Mouse (Mus musculus) embryonic facial prominence, embryonic 13.5 days (tissue): ENCODE data around the gene Tnfrsf25. TPM values are rescaled to one million over a fixed set of nuclear protein-coding genes. Genes with fewer than 3 reads are reported as not detected.

Source experiments
- ATAC-seq: fragments of 200-750 bp; cut with Nextera tagmentation; 2 replicates; pipeline ENCODE4 v1.8.0; 2017; ENCODE audit warnings: low read depth; ENCODE audit not compliant: insufficient number of reproducible peaks, insufficient read depth, low FRiP score, low TSS enrichment
- H3K27ac ChIP-seq: fragments of 300-500 bp; sonication (generic); 2 replicates; pipeline ENCODE4 v1.5.1; 2015; ENCODE audit warnings: moderate library complexity, mild to moderate bottlenecking, inconsistent platforms
- H3K27me3 ChIP-seq: fragments of 300-500 bp; sonication (generic); 2 replicates; pipeline ENCODE4 v1.6.1; 2015; ENCODE audit warnings: mild to moderate bottlenecking, inconsistent platforms
- H3K36me3 ChIP-seq: fragments of 300-500 bp; sonication (generic); 2 replicates; pipeline ENCODE4 v1.6.1; 2015; ENCODE audit warnings: mild to moderate bottlenecking, inconsistent platforms
- H3K4me1 ChIP-seq: fragments of 300-500 bp; sonication (generic); 2 replicates; pipeline ENCODE4 v1.6.1; 2015; ENCODE audit warnings: inconsistent platforms
- H3K4me2 ChIP-seq: fragments of 300-500 bp; sonication (generic); 2 replicates; pipeline ENCODE4 v1.6.1; 2015; ENCODE audit warnings: moderate library complexity, mild to moderate bottlenecking, inconsistent platforms
- H3K4me3 ChIP-seq: fragments of 300-500 bp; sonication (generic); 2 replicates; pipeline ENCODE4 v1.5.1; 2015; ENCODE audit warnings: mild to moderate bottlenecking, inconsistent platforms
- H3K9ac ChIP-seq: fragments of 300-500 bp; sonication (generic); 2 replicates; pipeline ENCODE4 v1.6.1; 2015; ENCODE audit warnings: mild to moderate bottlenecking, inconsistent platforms
- H3K9me3 ChIP-seq: fragments of 300-500 bp; sonication (generic); 2 replicates; pipeline ENCODE4 v1.6.1; 2016; ENCODE audit warnings: inconsistent platforms
- whole genome bisulfite sequencing: fragments of 180-500 bp; shearing (Covaris S2); methylation state at CpG from one replicate; pipeline ENCODE4 v1.1.7; 2015; ENCODE audit warnings: mixed read lengths; 5-methylcytosine and 5-hydroxymethylcytosine counted together
- polyA plus RNA-seq: library from polyadenylated mRNA; unstranded; fragments of >200 nt; fragmentation: Nextera tagmentation; extraction: Ambion mirVana; gene quantifications from 2 replicates; pipeline ENCODE4 v1.2.1, GENCODE M21; 2015

The Tnfrsf25 gene
- polyA plus RNA-seq, 1 experiment from 2014 or later, result 1.1 TPM

GRCm38 (mm10) chr4:152135363-152135762 is 19.6 kb downstream of the Tnfrsf25 start:
- Histone ChIP-seq H3K4me2 (no peak overlapping the region), H3K9ac (no peak overlapping the region), H3K4me1 (peaks cover 37% of the 10 kb centered on the region), H3K9me3 (no peaks in the 10 kb centered on the region), H3K4me3 (no peak overlapping the region), H3K36me3 (no peaks in the 10 kb centered on the region), H3K27me3 (peaks cover 74% of the 10 kb centered on the region), H3K27ac (no peak overlapping the region)
- 80% methylated on average over 12 of the region's 12 CpGs for WGBS
- ATAC-seq, result no peak

- Histone ChIP-seq H3K9me3 (no peaks in the 10 kb centered on the region), H3K4me1 (peaks cover 27% of the 10 kb centered on the region), H3K4me2 (no peak overlapping the region), H3K36me3 (no peaks in the 10 kb centered on the region), H3K27ac (no peak overlapping the region), H3K9ac (no peak overlapping the region), H3K27me3 (peaks cover 74% of the 10 kb centered on the region), H3K4me3 (no peak overlapping the region)
- no peak for ATAC-seq
- WGBS, result 27% methylated on average over 6 of the region's 6 CpGs
Measured at GRCm38 (mm10) chr4:152136112-152136875, 20.6 kb downstream of the Tnfrsf25 start.

- no peak for ATAC-seq
- H3K27ac ChIP-seq, result no peak overlapping the region
- H3K9ac ChIP-seq, result no peak overlapping the region
- H3K4me1 ChIP-seq, result peaks cover 22% of the 10 kb centered on the region
- 86% methylated on average over 2 of the region's 2 CpGs for WGBS
- H3K4me2 ChIP-seq, result no peak overlapping the region
- H3K4me3 ChIP-seq, result no peak overlapping the region
- H3K36me3 ChIP-seq, result no peaks in the 10 kb centered on the region
- no peaks in the 10 kb centered on the region for H3K9me3 ChIP-seq
- H3K27me3 ChIP-seq, result peaks cover 72% of the 10 kb centered on the region
Measured at GRCm38 (mm10) chr4:152136876-152137250, 21.1 kb downstream of the Tnfrsf25 start.

- Histone ChIP-seq H3K27me3 (peaks cover 62% of the 10 kb centered on the region), H3K9ac (0 out of 2 replicates have a peak overlapping the region, but pooled peaks have one; percentile 49), H3K9me3 (no peaks in the 10 kb centered on the region), H3K4me1 (peaks cover 11% of the 10 kb centered on the region), H3K4me3 (peak overlapping the region; percentile 52), H3K4me2 (peak overlapping the region; percentile 78), H3K36me3 (no peaks in the 10 kb centered on the region), H3K27ac (no peak overlapping the region)
- ATAC-seq, result peak; percentile 73
- WGBS, result 2% methylated on average over 51 of the region's 51 CpGs
Measured at GRCm38 (mm10) chr4:152138497-152139260, 22.9 kb downstream of the Tnfrsf25 start.

- H3K9me3 ChIP-seq, result no peaks in the 10 kb centered on the region
- H3K4me1 ChIP-seq, result peaks cover 11% of the 10 kb centered on the region
- H3K4me3 ChIP-seq, result no peak overlapping the region
- H3K9ac ChIP-seq, result no peak overlapping the region
- peaks cover 56% of the 10 kb centered on the region for H3K27me3 ChIP-seq
- ATAC-seq, result no peak
- H3K36me3 ChIP-seq, result no peaks in the 10 kb centered on the region
- H3K27ac ChIP-seq, result no peak overlapping the region
- no peak overlapping the region for H3K4me2 ChIP-seq
- WGBS, result 30% methylated on average over 6 of the region's 6 CpGs
Measured at GRCm38 (mm10) chr4:152140441-152140840, 24.7 kb downstream of the Tnfrsf25 start.

- Histone ChIP-seq H3K9ac (no peak overlapping the region), H3K27ac (no peak overlapping the region), H3K4me2 (no peak overlapping the region), H3K4me1 (peaks cover 11% of the 10 kb centered on the region), H3K9me3 (no peaks in the 10 kb centered on the region), H3K36me3 (no peaks in the 10 kb centered on the region), H3K27me3 (peaks cover 52% of the 10 kb centered on the region), H3K4me3 (no peak overlapping the region)
- WGBS, result 74% methylated on average over 8 of the region's 8 CpGs
- ATAC-seq, result no peak
Measured at GRCm38 (mm10) chr4:152141521-152142135, 25.9 kb downstream of the Tnfrsf25 start.

GRCm38 (mm10) chr4:152143632-152144031 is 27.9 kb downstream of the Tnfrsf25 start:
- Histone ChIP-seq H3K9me3 (no peaks in the 10 kb centered on the region), H3K27me3 (peaks cover 52% of the 10 kb centered on the region), H3K4me2 (no peak overlapping the region), H3K4me3 (no peak overlapping the region), H3K36me3 (no peaks in the 10 kb centered on the region), H3K27ac (no peak overlapping the region), H3K4me1 (peaks cover 5% of the 10 kb centered on the region), H3K9ac (no peak overlapping the region)
- ATAC-seq, result no peak
- WGBS, result 4% methylated on average over 1 of the region's 1 CpGs

- H3K4me2 ChIP-seq, result no peak overlapping the region
- H3K4me1 ChIP-seq, result no peaks in the 10 kb centered on the region
- no peak for ATAC-seq
- H3K4me3 ChIP-seq, result no peak overlapping the region
- H3K9me3 ChIP-seq, result no peaks in the 10 kb centered on the region
- no peaks in the 10 kb centered on the region for H3K36me3 ChIP-seq
- H3K27ac ChIP-seq, result no peak overlapping the region
- WGBS, result 79% methylated on average over 10 of the region's 10 CpGs
- H3K27me3 ChIP-seq, result peaks cover 55% of the 10 kb centered on the region
- H3K9ac ChIP-seq, result no peak overlapping the region
Measured at GRCm38 (mm10) chr4:152145473-152145872, 29.7 kb downstream of the Tnfrsf25 start.

GRCm38 (mm10) chr4:152146033-152146827 is 30.5 kb downstream of the Tnfrsf25 start:
- no peak overlapping the region for H3K9ac ChIP-seq
- H3K27me3 ChIP-seq, result peaks cover 55% of the 10 kb centered on the region
- no peaks in the 10 kb centered on the region for H3K9me3 ChIP-seq
- no peaks in the 10 kb centered on the region for H3K36me3 ChIP-seq
- no peak overlapping the region for H3K4me3 ChIP-seq
- 74% methylated on average over 11 of the region's 11 CpGs for WGBS
- H3K4me2 ChIP-seq, result no peak overlapping the region
- no peak for ATAC-seq
- H3K4me1 ChIP-seq, result no peaks in the 10 kb centered on the region
- no peak overlapping the region for H3K27ac ChIP-seq

GRCm38 (mm10) chr4:152150546-152150945 is 34.8 kb downstream of the Tnfrsf25 start:
- H3K4me3 ChIP-seq, result no peak overlapping the region
- ATAC-seq, result no peak
- H3K4me2 ChIP-seq, result no peak overlapping the region
- peaks cover 82% of the 10 kb centered on the region for H3K27me3 ChIP-seq
- peaks cover 15% of the 10 kb centered on the region for H3K4me1 ChIP-seq
- no peak overlapping the region for H3K27ac ChIP-seq
- H3K9ac ChIP-seq, result no peak overlapping the region
- WGBS, result 76% methylated on average over 4 of the region's 4 CpGs
- H3K9me3 ChIP-seq, result no peaks in the 10 kb centered on the region
- no peaks in the 10 kb centered on the region for H3K36me3 ChIP-seq

- H3K9ac ChIP-seq, result peak overlapping the region; percentile 65
- H3K4me3 ChIP-seq, result peak overlapping the region; percentile 45
- H3K36me3 ChIP-seq, result no peaks in the 10 kb centered on the region
- ATAC-seq, result no peak
- H3K27ac ChIP-seq, result no peak overlapping the region
- H3K4me2 ChIP-seq, result peak overlapping the region; percentile 71
- peaks cover 86% of the 10 kb centered on the region for H3K27me3 ChIP-seq
- no peaks in the 10 kb centered on the region for H3K9me3 ChIP-seq
- peaks cover 15% of the 10 kb centered on the region for H3K4me1 ChIP-seq
- 15% methylated on average over 7 of the region's 7 CpGs for WGBS
Measured at GRCm38 (mm10) chr4:152151451-152151965, 35.8 kb downstream of the Tnfrsf25 start.
